Mouse (Mus musculus) small intestine, adult 2 months (tissue): ENCODE measurements around the gene Vps72.

ENCODE experiments used
- CTCF ChIP-seq: fragments of 200-500 bp; IDR thresholded peaks from 2 replicates; pipeline ENCODE4 v1.5.1; 2012; ENCODE audit warnings: low read depth, mild to moderate bottlenecking, control low read depth, inconsistent platforms, low read length, moderate library complexity, mixed read lengths; ENCODE audit not compliant: insufficient replicate concordance, insufficient read length; ENCODE audit errors: extremely low read depth
- POLR2A ChIP-seq: fragments of 200-500 bp; IDR thresholded peaks from 2 replicates; pipeline ENCODE4 v1.6.1; 2012; ENCODE audit warnings: low read depth, mild to moderate bottlenecking, control low read depth, inconsistent platforms, low read length, moderate library complexity

DNA sequence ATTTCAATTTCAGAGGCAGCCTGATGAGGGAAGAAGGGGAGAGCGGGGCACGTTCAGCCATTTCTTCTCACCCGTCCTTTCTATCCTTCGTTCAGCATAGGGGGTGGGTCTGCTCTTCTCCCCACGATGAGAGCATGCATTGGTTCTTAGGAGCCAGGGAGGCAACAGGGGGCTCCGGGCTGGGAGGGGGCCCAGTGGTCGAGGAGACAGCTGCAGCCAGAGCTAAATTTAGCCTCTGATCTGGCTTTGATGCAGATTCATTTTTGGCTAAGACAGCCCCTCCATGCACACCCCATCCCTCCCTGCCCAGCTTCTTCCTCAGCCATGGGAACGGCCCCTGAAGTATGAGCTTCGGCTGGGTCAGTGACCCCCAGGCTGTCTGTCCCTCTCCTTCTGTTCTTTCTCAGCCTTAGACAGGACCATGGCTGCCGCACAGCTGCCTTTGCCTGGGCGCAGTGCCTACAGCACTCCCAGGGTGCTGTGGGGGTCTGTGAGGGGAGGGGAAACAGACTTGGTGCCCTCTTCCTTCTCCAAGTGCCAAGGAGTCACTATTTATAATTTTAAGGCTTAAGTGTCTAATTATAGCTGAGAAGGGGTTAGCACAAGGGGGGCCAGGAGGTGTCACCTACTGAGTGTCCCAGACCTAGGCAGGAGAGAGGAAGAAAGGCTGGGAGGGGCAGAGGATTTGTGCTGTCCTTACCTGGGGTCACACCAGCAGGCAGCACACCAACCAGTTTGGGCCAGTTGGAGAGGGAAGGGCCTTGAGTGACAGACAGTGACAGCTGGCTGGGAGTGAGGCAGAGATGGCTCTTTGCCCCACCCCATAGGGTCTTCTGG is 52.8 kb downstream of the Vps72 start:
- TF ChIP-seq CTCF (no peak), POLR2A (no peak)
